Mouse (Mus musculus) G1E (cell line): ENCODE measurements around the gene Gm21987.

Source experiments
- CTCF ChIP-seq: IDR thresholded peaks from 2 replicates; pipeline ENCODE4 v1.5.1; 2012; ENCODE audit warnings: low read depth, low read length, inconsistent platforms, mixed read lengths
- GATA1 ChIP-seq: IDR thresholded peaks from 2 replicates; pipeline ENCODE4 v1.6.1; 2012; ENCODE audit warnings: borderline replicate concordance, low read length, inconsistent platforms, mixed read lengths

- TF ChIP-seq GATA1 (no peak), CTCF (no peak)
Observed at GRCm38 (mm10) chr16:38407584-38407983, 60.7 kb downstream of the Gm21987 start.
